Mouse (Mus musculus): ENCODE data around the gene Rxrb. TPM values are rescaled to one million over a fixed set of nuclear protein-coding genes. Genes with fewer than 3 reads are reported as not detected.
A peak's percentile ranks its signal among the peaks of the same experiment; 100 is the strongest.

The Rxrb gene
- total RNA-seq, 2 experiments from 2014 or later = 34.5 to 35.3 TPM

DNA sequence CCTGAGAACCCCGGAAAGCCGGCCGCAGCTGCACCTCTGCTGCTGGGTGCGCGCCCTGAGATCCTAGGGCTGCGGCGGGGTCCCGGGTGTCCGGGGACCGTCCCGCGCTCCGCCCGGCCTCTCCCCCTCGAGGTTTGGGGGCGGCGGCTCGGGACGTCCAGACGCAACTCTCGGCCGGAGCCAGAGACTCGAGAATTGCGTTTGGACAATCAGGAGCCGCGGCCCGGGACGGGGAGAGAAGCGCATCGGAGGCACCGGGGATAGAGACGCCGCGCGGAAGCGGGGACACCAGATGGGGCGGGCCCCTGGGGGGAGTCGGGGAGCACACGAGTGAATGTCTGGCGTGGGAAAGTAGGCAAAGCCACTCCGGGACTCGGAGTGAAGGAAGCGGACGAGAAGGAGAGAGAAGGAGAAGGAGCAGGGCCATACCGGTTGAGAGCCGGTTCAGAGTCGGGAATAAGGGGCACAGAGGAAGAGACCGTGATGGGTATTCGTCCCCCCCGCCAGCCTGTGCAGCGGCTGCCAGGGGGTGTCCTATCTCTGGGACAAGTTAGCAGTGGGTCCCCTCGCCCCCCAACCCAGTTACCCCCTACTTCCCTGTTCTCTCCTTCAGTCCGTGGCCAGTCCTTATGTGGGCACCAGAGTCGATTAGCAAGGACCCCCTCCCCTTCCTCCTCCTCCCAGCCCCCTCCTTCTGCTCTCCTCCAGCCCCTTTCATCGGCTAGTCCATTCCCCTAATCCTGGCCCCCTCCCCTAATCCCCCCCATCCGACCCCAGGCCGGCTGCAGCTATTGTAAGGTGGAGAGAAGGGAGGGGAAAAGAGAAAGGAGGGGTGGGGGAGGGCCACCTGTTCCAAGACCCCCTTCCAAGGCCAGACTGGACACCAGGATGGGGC is 6.5 kb upstream of the Rxrb start:
- intact Hi-C loops (cut with DNase I) = no loop called here
- DNase-seq = no peak

DNA sequence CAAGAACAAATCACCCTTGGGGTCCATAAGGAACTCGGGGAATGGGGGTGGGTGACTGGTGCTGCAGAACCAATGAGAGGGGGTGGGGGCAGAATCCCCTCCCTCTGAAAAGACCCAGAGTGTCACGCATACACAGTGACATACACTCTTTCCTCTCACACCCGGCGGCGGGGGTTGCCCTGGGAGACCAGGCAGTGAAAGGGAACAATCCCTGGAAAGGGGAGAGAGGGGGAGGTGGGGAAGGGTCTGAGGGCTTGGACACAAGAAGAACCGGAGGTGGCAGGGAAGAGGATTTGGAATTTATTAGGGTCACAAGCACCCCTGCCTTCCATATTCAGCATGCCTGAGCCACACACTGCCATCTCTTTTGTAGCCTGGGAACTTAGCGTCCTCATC is 5.9 kb upstream of the Rxrb start:
- intact Hi-C loops (cut with DNase I) = no loop called here

DNA sequence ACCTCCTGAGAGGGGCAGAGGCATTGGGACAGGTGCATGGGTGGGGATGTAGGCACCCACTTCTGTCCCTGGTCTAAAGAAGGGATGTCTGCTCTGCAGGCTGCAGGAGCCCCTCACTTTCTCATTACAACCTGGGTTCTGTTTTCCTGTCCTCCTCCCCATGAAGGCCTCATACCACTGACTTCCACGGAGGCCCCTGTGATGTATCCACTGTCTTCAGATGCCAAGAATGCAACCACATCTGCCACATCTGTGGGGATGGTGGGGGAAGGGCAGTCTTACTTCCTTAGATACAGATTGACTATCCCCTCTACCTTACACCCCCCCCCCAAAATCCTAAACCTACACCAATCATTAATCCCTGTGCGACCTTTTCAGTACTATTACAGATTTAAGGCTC is 5.4 kb upstream of the Rxrb start:
- intact Hi-C loops (cut with DNase I) = no loop called here

More for the DNA sequence above, 5.9 kb upstream of the Rxrb start:
- DNase-seq = no peak

GRCm38 (mm10) chr17:34026917-34027655 is 4.5 kb upstream of the Rxrb start:
- no peak for DNase-seq
- intact Hi-C loops (cut with DNase I) = no loop called here

More for the DNA sequence above, 5.4 kb upstream of the Rxrb start:
- no peak for DNase-seq

DNA sequence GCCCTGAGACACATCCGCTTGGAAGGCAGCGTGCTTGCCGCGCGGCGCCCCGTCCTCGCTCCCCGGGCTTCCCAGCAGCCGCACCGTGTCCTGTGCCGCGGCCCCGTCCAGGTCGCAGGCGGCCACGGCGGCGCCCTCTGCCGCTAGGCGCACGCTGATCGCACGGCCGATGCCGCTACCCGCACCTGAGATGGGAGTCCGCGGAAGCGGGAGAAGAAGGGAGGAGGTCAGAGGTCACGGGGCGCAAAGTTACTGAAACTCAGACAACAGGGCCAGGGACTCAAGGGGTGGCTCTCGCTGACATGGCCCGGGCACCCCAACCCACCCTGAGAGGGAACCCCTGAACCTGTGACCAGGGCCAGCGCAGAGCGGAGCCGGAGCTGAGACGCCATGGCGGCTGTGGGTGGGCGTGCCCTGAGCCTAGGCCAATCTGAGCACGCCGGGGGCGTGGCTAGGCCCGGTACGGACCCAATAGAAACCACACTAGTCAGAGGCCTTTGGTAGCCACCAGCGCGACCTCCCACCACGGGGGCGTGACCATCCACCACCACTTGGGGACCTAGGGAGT is 3.9 kb upstream of the Rxrb start, which contains the start of gene H2-Ke6:
Gene H2-Ke6 (minus strand): TSS at position 405 of the 568 bp plus-strand sequence.
- intact Hi-C loops (cut with DNase I) = no loop called here
- DNase-seq = peak; percentile 92

GRCm38 (mm10) chr17:34028501-34029149 is 3.0 kb upstream of the Rxrb start:
- intact Hi-C loops (cut with DNase I) = no loop called here
- DNase-seq = no peak

- no peak for DNase-seq
Observed at GRCm38 (mm10) chr17:34029150-34029889, 2.3 kb upstream of the Rxrb start.

GRCm38 (mm10) chr17:34029890-34030595 is 1.6 kb upstream of the Rxrb start:
- no peak for DNase-seq
- intact Hi-C loops (cut with DNase I) = no loop called here

More at GRCm38 (mm10) chr17:34029150-34029889, 2.3 kb upstream of the Rxrb start:
- intact Hi-C loops (cut with DNase I) = no loop called here

- intact Hi-C loops (cut with DNase I) = no loop called here
Observed at GRCm38 (mm10) chr17:34030861-34031326, 718 bp upstream of the Rxrb start.

GRCm38 (mm10) chr17:34032174-34032632 is 591 bp downstream of the Rxrb start:
- DNase-seq = peak in 1 of 2 experiments; percentile 62
- intact Hi-C loops (cut with DNase I) = no loop called here

More at GRCm38 (mm10) chr17:34030861-34031326, 718 bp upstream of the Rxrb start:
- no peak for DNase-seq

GRCm38 (mm10) chr17:34032806-34033205 is 1.2 kb downstream of the Rxrb start:
- DNase-seq = no peak
- intact Hi-C loops (cut with DNase I) = no loop called here

GRCm38 (mm10) chr17:34033441-34033840 is 1.8 kb downstream of the Rxrb start:
- intact Hi-C loops (cut with DNase I) = no loop called here
- peak in 1 of 2 experiments; percentile 3 for DNase-seq

DNA sequence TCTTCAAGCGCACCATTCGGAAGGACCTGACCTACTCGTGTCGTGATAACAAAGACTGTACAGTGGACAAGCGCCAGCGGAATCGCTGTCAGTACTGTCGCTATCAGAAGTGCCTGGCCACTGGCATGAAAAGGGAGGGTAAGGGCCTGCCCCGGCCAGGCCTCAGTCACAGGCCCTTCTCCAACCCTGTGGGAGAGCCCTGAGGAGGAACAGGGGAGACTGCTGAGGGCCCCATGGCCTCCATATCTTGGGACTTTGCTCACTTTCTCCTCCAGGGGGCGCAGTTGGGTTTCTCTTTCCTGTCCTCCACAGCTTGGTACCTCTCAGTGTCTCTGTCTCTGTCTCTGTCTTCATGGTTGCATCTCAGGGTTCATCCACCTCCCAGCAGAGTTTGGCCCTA is 2.5 kb downstream of the Rxrb start:
- intact Hi-C loops (cut with DNase I) = no loop called here
- peak; percentile 4 to 60 for DNase-seq

DNA sequence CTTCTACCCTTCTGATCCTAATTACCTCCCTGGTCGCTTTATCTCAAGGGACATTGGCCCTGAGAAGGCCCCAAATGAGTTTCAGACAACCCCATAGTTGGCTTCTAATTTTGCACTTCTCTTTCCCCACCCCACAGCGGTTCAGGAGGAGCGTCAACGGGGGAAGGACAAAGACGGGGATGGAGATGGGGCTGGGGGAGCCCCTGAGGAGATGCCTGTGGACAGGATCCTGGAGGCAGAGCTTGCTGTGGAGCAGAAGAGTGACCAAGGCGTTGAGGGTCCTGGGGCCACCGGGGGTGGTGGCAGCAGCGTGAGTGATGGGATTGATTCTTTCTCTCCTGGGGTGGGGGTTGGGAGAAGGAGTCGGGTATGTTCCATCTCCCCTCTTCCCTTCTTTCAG is 3.9 kb downstream of the Rxrb start:
- intact Hi-C loops (cut with DNase I) = loop anchor here (5.0 kb wide), 1 partner anchor 77 kb away; no protein-coding TSS in a partner anchor
- DNase-seq = peak in 1 of 2 experiments; percentile 3

DNA sequence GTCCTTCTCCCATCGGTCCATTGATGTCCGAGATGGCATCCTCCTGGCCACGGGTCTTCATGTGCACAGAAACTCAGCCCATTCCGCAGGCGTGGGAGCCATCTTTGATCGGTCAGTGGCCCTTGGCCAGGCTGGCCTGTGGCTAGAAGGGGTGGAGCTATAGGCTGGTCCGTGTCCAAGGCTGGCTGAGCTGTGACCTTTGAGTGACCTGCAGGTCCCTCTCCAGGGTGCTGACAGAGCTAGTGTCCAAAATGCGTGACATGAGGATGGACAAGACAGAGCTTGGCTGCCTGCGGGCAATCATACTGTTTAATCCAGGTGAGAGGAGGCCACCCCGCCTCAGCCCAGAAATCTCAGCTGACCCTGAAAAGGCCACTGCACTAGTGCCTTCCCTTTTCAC is 5.0 kb downstream of the Rxrb start:
- peak in 1 of 2 experiments; percentile 7 for DNase-seq
- intact Hi-C loops (cut with DNase I) = loop anchor here (5.0 kb wide), 1 partner anchor 76 kb away; no protein-coding TSS in a partner anchor

GRCm38 (mm10) chr17:34037241-34037640 is 5.6 kb downstream of the Rxrb start:
- DNase-seq = peak in 1 of 2 experiments; percentile 9
- intact Hi-C loops (cut with DNase I) = loop anchor here (5.0 kb wide), 1 partner anchor 75 kb away; no protein-coding TSS in a partner anchor

GRCm38 (mm10) chr17:34038440-34038839 is 6.8 kb downstream of the Rxrb start:
- intact Hi-C loops (cut with DNase I) = loop anchor here (5.0 kb wide), 1 partner anchor 74 kb away; no protein-coding TSS in a partner anchor

GRCm38 (mm10) chr17:34038878-34039561 is 7.4 kb downstream of the Rxrb start, which contains the start of gene Col11a2:
Col11a2 (plus strand) TSS chr17:34039437.
- intact Hi-C loops (cut with DNase I) = loop anchor here (5.0 kb wide), 1 partner anchor 73 kb away; no protein-coding TSS in a partner anchor
- peak in 1 of 2 experiments; percentile 11 for DNase-seq

More at GRCm38 (mm10) chr17:34038440-34038839, 6.8 kb downstream of the Rxrb start:
- DNase-seq = peak in 1 of 2 experiments; percentile 19
